Mouse (Mus musculus) kidney, adult 2 months (tissue): ENCODE data around the gene Apobec4. TPM values are rescaled to one million over a fixed set of nuclear protein-coding genes. Genes with fewer than 3 reads are reported as not detected.
A peak's percentile ranks its signal among the peaks of the same experiment; 100 is the strongest.
"Not testable (repeated sequence)": the region's sequence is repeated elsewhere in the genome, so short reads cannot be mapped to it uniquely, and the experiment has no call there.

Experiments
- DNase-seq: peaks from one replicate; pipeline ENCODE4 v3.0.0; 2021
- H3K27ac ChIP-seq: fragments of 200-500 bp; 2 replicates; pipeline ENCODE4 v1.5.1; 2012; ENCODE audit warnings: low read depth, low read length, control low read depth, inconsistent platforms; ENCODE audit not compliant: insufficient read depth
- H3K27me3 ChIP-seq: fragments of 200-500 bp; replicated peaks from 2 replicates; pipeline ENCODE4 v1.6.1; 2012; ENCODE audit warnings: mild to moderate bottlenecking, moderate library complexity, low read length, inconsistent platforms; ENCODE audit not compliant: control insufficient read depth, insufficient read depth
- H3K36me3 ChIP-seq: fragments of 200-500 bp; 2 replicates; pipeline ENCODE4 v1.6.1; 2012; ENCODE audit warnings: mild to moderate bottlenecking, moderate library complexity, low read length, inconsistent platforms; ENCODE audit not compliant: control insufficient read depth, insufficient read depth
- H3K4me1 ChIP-seq: fragments of 200-500 bp; 2 replicates; pipeline ENCODE4 v1.6.1; 2011; ENCODE audit warnings: low read length; ENCODE audit not compliant: control insufficient read depth, insufficient read depth
- H3K4me3 ChIP-seq: fragments of 200-500 bp; 2 replicates; pipeline ENCODE4 v1.5.1; 2011; ENCODE audit warnings: mild to moderate bottlenecking, low read depth, low read length, control low read depth; ENCODE audit not compliant: insufficient read depth
- CTCF ChIP-seq: fragments of 200-500 bp; conservative IDR thresholded peaks from 2 replicates; pipeline ENCODE4 v1.5.1; 2011; ENCODE audit warnings: low read depth, mild to moderate bottlenecking, control low read depth, low read length, moderate library complexity, mixed read lengths; ENCODE audit not compliant: insufficient read depth, insufficient read length
- POLR2A ChIP-seq: fragments of 200-500 bp; IDR thresholded peaks from one replicate; pipeline ENCODE4 v1.6.1; 2011; ENCODE audit warnings: low read depth, low read length, control low read depth
- WGBS: fragments of 180-500 bp; shearing (Covaris S2); methylation state at CpG from one replicate; pipeline ENCODE4 v1.1.7; 2018; 5-methylcytosine and 5-hydroxymethylcytosine counted together
- polyA plus RNA-seq: library from polyadenylated mRNA; depleted of rRNA; stranded (reverse); fragments of >200 nt; gene quantifications from 2 replicates; pipeline ENCODE4 v1.2.3, GENCODE M21; 2012

The Apobec4 gene
- polyA plus RNA-seq, 1 experiment = not detected

DNA sequence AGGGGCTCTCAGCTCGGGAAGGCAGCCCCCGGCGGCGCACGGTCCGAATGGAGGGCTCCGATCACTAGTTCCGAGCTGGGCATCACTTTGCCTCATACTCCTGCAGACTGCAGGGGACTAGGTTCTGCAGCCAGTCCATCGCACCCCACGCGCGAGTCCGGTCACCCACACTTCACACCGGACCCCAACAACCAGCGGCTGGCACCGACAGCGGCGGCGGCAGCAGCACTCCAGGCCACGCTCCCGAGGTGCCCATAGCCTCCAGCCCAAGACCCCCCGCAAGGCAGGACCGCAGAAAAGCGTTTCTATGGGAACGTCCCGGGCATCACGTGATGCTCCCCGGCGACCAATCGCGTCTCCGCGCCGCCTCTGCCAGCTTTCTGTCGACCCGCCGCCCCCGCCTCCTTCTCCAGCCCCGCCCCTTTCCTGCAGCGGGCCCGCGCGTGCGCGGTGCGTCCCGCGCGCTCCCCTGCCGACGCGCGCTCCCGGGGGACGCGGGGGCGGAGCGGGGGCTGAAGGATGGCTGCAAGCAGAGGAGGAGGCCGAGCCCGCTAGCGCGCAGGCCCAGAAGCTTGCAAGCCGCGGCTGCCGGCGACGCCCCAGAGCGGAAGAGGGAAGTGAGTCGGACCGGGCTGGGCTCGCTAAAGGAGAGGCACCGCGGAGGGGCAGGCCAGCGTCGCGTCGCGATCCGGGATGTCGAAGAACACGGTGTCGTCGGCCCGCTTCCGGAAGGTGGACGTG lies 15.9 kb downstream of the Apobec4 start, which contains the start of the genes Rgl1 and Arpc5:
Gene Rgl1 (minus strand): TSS at position 320 of the 741 bp plus-strand sequence.
Gene Arpc5 (plus strand): TSS at position 511 of the 741 bp plus-strand sequence.
- Histone ChIP-seq H3K27ac (peak within 1 kb of the TSS; percentile 80), H3K4me1 (peaks cover 3% of the 10 kb centered on the region; the same call in 1 of the 2 replicates), H3K27me3 (no peaks in the 10 kb centered on the region), H3K36me3 (peaks cover 2% of the 10 kb centered on the region), H3K4me3 (peak within 1 kb of the TSS; percentile 90)
- TF ChIP-seq CTCF (no peak), POLR2A (peak; percentile 95)
- under 1% methylated on average over 86 of the region's 86 CpGs for WGBS
- DNase-seq = peak; percentile 98

GRCm38 (mm10) chr1:152766804-152767748 lies 16.7 kb downstream of the Apobec4 start:
- Histone ChIP-seq H3K4me1 (peaks cover 3% of the 10 kb centered on the region; the same call in 1 of the 2 replicates), H3K27me3 (no peaks in the 10 kb centered on the region), H3K27ac (peak overlapping the region; percentile 80), H3K4me3 (peak overlapping the region; percentile 90), H3K36me3 (peaks cover 2% of the 10 kb centered on the region)
- TF ChIP-seq CTCF (no peak), POLR2A (no peak)
- peak; percentile 31 for DNase-seq
- WGBS = under 1% methylated on average over 60 of the region's 60 CpGs

- Histone ChIP-seq H3K4me1 (peaks cover 3% of the 10 kb centered on the region; the same call in 1 of the 2 replicates), H3K27ac (no peak overlapping the region), H3K4me3 (0 out of 2 replicates have a peak overlapping the region, but pooled peaks have one; percentile 19), H3K27me3 (no peaks in the 10 kb centered on the region), H3K36me3 (peaks cover 7% of the 10 kb centered on the region)
- no peak for TF ChIP-seq POLR2A
- TF ChIP-seq CTCF = peak; percentile 39
- DNase-seq = peak; percentile 90
- 6% methylated on average over 5 of the region's 5 CpGs for WGBS
Observed at GRCm38 (mm10) chr1:152767749-152768488, 17.6 kb downstream of the Apobec4 start.

DNA sequence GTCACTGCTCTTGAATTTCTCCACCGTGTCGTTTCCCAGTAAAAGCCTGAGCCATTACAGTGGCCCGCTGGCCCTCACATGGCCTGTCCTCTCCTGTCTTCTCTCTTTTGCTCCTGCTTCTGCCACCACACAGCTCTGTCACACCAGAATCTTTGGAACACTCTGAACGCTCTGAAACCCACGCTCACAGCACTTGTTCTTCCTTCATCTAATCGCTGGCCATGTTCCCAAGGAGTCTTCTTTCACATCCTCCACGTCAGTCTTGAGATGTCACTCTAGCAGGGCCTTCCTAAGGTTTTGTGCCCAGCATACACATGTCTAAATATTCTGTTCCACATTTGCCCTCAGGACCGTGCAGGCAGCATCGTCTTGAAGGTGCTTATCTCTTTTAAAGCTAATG lies 20.7 kb downstream of the Apobec4 start:
- H3K36me3 ChIP-seq = peaks cover 11% of the 10 kb centered on the region
- no peak for TF ChIP-seq POLR2A
- no peak for TF ChIP-seq CTCF
- WGBS = 88% methylated on average over 9 of the region's 9 CpGs
- H3K27ac ChIP-seq = no peak overlapping the region
- H3K27me3 ChIP-seq = no peaks in the 10 kb centered on the region
- no peak overlapping the region for H3K4me3 ChIP-seq
- H3K4me1 ChIP-seq = no peaks in the 10 kb centered on the region; the same call in 1 of the 2 replicates
- no peak for DNase-seq

DNA sequence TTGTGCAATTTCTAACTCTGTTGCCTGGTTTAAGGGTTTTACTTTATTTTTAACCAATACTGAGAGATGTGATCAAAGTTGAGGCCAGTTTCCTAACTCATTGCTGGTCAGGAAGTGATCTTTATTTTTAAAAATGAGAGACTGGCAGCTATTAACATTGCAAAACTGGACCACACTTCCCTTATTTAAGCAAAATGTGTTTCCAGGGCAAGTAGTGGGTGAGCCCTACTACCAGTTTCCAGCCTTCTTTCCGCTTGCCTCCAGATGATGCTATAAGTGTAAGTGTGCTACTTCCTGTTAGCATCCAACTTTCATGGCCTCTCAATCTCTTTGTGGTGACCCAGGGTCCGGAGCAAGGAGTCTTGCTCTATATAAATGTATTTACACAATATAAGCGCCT lies 24.2 kb downstream of the Apobec4 start:
- WGBS = 93% methylated on average over 3 of the region's 3 CpGs
- DNase-seq, H3K27me3 ChIP-seq, H3K36me3 ChIP-seq, H3K27ac ChIP-seq, H3K4me1 ChIP-seq, H3K4me3 ChIP-seq: not testable (repeated sequence)

DNA sequence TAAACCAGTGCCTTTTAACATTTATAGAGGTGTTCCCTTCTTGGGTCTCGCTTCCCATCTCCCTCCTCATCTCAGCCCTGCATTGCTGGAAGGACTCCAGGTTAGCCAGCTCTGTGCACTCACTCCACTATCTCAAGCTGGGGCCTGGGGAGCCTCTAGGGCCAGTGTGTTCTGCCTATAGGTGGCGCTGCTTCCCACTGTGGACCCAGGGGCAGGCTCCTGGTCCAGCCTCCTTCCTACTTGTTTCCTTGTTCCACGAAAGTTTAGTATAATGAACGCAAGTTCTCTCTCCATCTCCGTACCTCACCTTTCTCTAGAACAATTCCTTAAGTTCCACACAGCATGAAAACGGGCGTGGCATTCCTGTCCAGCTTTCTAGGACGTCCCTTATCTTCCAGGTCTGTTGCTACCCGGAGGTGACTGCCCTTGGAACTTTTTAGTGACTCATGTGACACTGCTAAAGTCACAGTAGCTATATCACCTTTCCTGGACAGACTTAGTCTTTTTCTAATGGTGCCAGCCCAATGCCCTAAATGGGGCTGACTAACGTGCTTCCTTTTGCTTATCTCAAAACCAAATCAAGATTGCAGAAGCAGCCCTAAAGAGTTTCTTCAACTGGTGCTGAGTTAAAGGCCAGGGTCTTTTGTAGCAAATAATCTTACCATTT lies 28.9 kb downstream of the Apobec4 start:
- H3K4me1 ChIP-seq = no peaks in the 10 kb centered on the region
- WGBS = 25% methylated on average over 10 of the region's 10 CpGs
- H3K36me3 ChIP-seq = no peaks in the 10 kb centered on the region; the same call in 1 of the 2 replicates
- H3K27me3 ChIP-seq = no peaks in the 10 kb centered on the region
- TF ChIP-seq CTCF (peak; percentile 80), POLR2A (no peak)
- H3K27ac ChIP-seq = no peak overlapping the region
- no peak overlapping the region for H3K4me3 ChIP-seq
- DNase-seq = peak; percentile 78
